24 mouse cellular contexts compared by ENCODE assay signal in the genomic region with DNA sequence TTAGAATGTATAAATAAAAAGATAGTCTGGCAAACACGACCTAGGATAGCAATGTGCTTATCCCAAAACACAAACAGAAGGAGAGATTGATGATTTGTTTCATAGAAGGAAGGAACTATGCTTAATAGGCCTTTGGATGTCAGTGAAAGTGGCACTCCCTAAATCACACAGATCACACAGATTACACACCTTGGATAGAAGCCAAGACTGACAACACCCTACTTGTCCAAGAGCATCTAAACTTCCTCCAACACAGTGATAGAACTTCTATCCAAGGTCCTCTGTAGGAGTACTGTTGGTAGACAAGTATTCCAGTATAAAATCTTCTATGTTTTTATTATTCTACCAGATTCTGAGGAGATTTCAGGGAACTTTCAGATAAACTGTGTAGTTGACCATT.
"Had no signal": no experiment of that assay in that cellular context is flagged by ENCODE, and none has a peak within 500 bp of the region (broad histone marks: within the 10 kb centered on the region; RNA-seq: fewer than 3 reads in every experiment).

No protein-coding gene starts in this region.

- H3K4me3 ChIP-seq: gastrocnemius, adult 2 months; heart, embryonic 10.5 days; heart, embryonic 12.5 days; hindbrain, embryonic 10.5 days; hindbrain, embryonic 12.5 days; intestine, embryonic 15.5 days; layer of hippocampus, adult 2 months; left cerebral cortex, adult 2 months; limb, embryonic 10.5 days; limb, embryonic 12.5 days had no signal

- H3K27me3 ChIP-seq: heart, embryonic 12.5 days; hindbrain, embryonic 12.5 days; intestine, embryonic 15.5 days; limb, embryonic 12.5 days had no signal

- DNase-seq: gastrocnemius, adult 2 months; gastrocnemius, postnatal 10 days; gastrocnemius, postnatal 25 days; heart, adult 18-20 months; heart, postnatal 10 days; heart, postnatal 4 days; kidney, adult 18-20 months; kidney, adult 8-10 months; kidney, postnatal 10 days; kidney, postnatal 25 days; kidney, postnatal 4 days had no signal

- H3K9ac ChIP-seq: heart, embryonic 12.5 days; hindbrain, embryonic 12.5 days; hindbrain, embryonic 14.5 days; intestine, embryonic 15.5 days; limb, embryonic 12.5 days had no signal

- H3K4me2 ChIP-seq: heart, embryonic 12.5 days; hindbrain, embryonic 12.5 days; hindbrain, embryonic 14.5 days; intestine, embryonic 15.5 days; limb, embryonic 12.5 days had no signal

- H3K4me1 ChIP-seq: heart, embryonic 10.5 days; heart, embryonic 12.5 days; hindbrain, embryonic 10.5 days; hindbrain, embryonic 12.5 days; intestine, embryonic 15.5 days; limb, embryonic 10.5 days; limb, embryonic 12.5 days had no signal

- H3K27ac ChIP-seq: gastrocnemius, adult 2 months; heart, embryonic 10.5 days; hindbrain, embryonic 10.5 days; hindbrain, embryonic 12.5 days; hindbrain, embryonic 14.5 days; intestine, embryonic 15.5 days; layer of hippocampus, adult 2 months; left cerebral cortex, adult 2 months; limb, embryonic 10.5 days; limb, embryonic 12.5 days had no signal

- H3K9me3 ChIP-seq: heart, embryonic 10.5 days; heart, embryonic 12.5 days; hindbrain, embryonic 10.5 days; hindbrain, embryonic 12.5 days; intestine, embryonic 15.5 days; limb, embryonic 10.5 days; limb, embryonic 12.5 days had no signal

- ATAC-seq: hindbrain, embryonic 16.5 days; inflammation-experienced regulatory T-cells, adult 6 months; intestine, embryonic 15.5 days; intestine, postnatal 0 days had no signal

- H3K36me3 ChIP-seq: heart, embryonic 10.5 days; heart, embryonic 12.5 days; hindbrain, embryonic 10.5 days; hindbrain, embryonic 12.5 days; intestine, embryonic 15.5 days; limb, embryonic 10.5 days; limb, embryonic 12.5 days had no signal
